Comparison of ENCODE assay signal across 24 mouse cellular contexts in genomic region chr2:132948174-132948573, GRCm38 (mm10). TPM values are rescaled to one million over a fixed set of nuclear protein-coding genes. Genes with fewer than 3 reads are reported as not detected.
DNase-seq lines count a peak whose midpoint lies in the region; ATAC-seq and TF ChIP-seq lines count a peak whose summit lies in the region.
"Had no signal": no experiment of that assay in that cellular context is flagged by ENCODE, and none has a peak within 500 bp of the region (broad histone marks: within the 10 kb centered on the region; RNA-seq: fewer than 3 reads in every experiment).

No protein-coding gene starts in this region.

- DNase-seq in 416B (ENCODE audit: low read depth) (peak; percentile 13), CH12.LX (ENCODE audit: extremely low read depth) (peak; percentile 21)
- no peak for DNase-seq in heart, adult 18-20 months
- DNase-seq in urinary bladder, adult 2 months (ENCODE audit: low spot score): no peak
- DNase-seq in adrenal gland, adult 8-10 months: no peak
- no peak for DNase-seq in kidney, postnatal 25 days
- DNase-seq: adrenal gland, adult 2 months; adrenal gland, postnatal 14 days; adrenal gland, postnatal 36 days; B cell, adult 2 months; cerebellum, adult 11-12 months; cerebellum, adult 2 months; cerebellum, adult 9-10 months; cerebellum, postnatal 10 days; cerebellum, postnatal 25 days; forebrain, postnatal 0 days had no signal

- in situ Hi-C loops in CH12.LX (cut with MboI; ENCODE audit: low pct_ligation_motif_present, low pct_unique_long_range_greater_than_20kb, low sequenced_read_pairs): no loop called here

- H3K27me3 ChIP-seq in CH12.LX (replicated peaks): peaks cover 11% of the 10 kb centered on the region
- no peaks in the 10 kb centered on the region; the same call in 1 of the 2 replicates for H3K27me3 ChIP-seq in intestine, embryonic 16.5 days (replicated peaks; ENCODE audit: control insufficient read depth, insufficient read depth, low read length)
- peaks cover 22% of the 10 kb centered on the region for H3K27me3 ChIP-seq in stomach, embryonic 16.5 days (ENCODE audit: control insufficient read depth, insufficient read depth, low read length)

- WGBS in intestine, embryonic 16.5 days: 60% methylated on average over 7 of the region's 7 CpGs
- 63% methylated on average over 7 of the region's 7 CpGs for WGBS in stomach, embryonic 16.5 days

- dilution Hi-C loops in CH12.LX (cut with MboI; ENCODE audit: extremely low pct_ligation_motif_present, extremely low pct_unique_long_range_greater_than_20kb, low sequenced_read_pairs): no loop called here

- no peaks in the 10 kb centered on the region for H3K79me2 ChIP-seq in CH12.LX (replicated peaks; ENCODE audit: control insufficient read depth, extremely low read depth, insufficient read depth, poor library complexity, severe bottlenecking)

- no peak for TF ChIP-seq POLR2A in CH12.LX (IDR thresholded peaks at IDR 0.05; ENCODE audit: low read depth, low read length)

- no peak for TF ChIP-seq CTCF in CH12.LX (conservative IDR thresholded peaks at IDR 0.05 in 1 of 2, IDR thresholded peaks at IDR 0.05 in 1 of 2; ENCODE audit: low read depth in 2 of 2, low read length in 2 of 2)

- no peak for TF ChIP-seq EP300 in CH12.LX (IDR thresholded peaks at IDR 0.05; ENCODE audit: low read length)

- no peak overlapping the region for H3K4me3 ChIP-seq in CH12.LX (replicated peaks in 1 of 3; ENCODE audit: low read depth in 2 of 3, low read length in 2 of 3, poor library complexity in 1 of 3)
- no peak overlapping the region for H3K4me3 ChIP-seq in intestine, embryonic 16.5 days (ENCODE audit: low read length)
- no peak overlapping the region for H3K4me3 ChIP-seq in stomach, embryonic 16.5 days (replicated peaks; ENCODE audit: low read length)
- H3K4me3 ChIP-seq: embryonic facial prominence, embryonic 10.5 days; embryonic facial prominence, embryonic 12.5 days; forebrain, embryonic 13.5 days; forebrain, embryonic 15.5 days had no signal

- no peak for TF ChIP-seq RAD21 in CH12.LX (IDR thresholded peaks at IDR 0.05; ENCODE audit: low read depth, low read length)

- no peaks in the 10 kb centered on the region for H3K9me3 ChIP-seq in CH12.LX (replicated peaks; ENCODE audit: low read length)
- no peaks in the 10 kb centered on the region for H3K9me3 ChIP-seq in intestine, embryonic 16.5 days (ENCODE audit: control insufficient read depth, low read length)
- no peaks in the 10 kb centered on the region for H3K9me3 ChIP-seq in stomach, embryonic 16.5 days (replicated peaks; ENCODE audit: control insufficient read depth, low read length)
- H3K9me3 ChIP-seq: embryonic facial prominence, embryonic 10.5 days; embryonic facial prominence, embryonic 12.5 days; forebrain, embryonic 13.5 days; forebrain, embryonic 15.5 days had no signal

- H3K4me2 ChIP-seq in CH12.LX (ENCODE audit: insufficient read depth, low read depth, poor library complexity, severe bottlenecking): no peak overlapping the region
- H3K4me2 ChIP-seq in intestine, embryonic 16.5 days (ENCODE audit: low read depth, low read length): no peak overlapping the region
- no peak overlapping the region for H3K4me2 ChIP-seq in stomach, embryonic 16.5 days (ENCODE audit: low read depth, low read length)
- H3K4me2 ChIP-seq: embryonic facial prominence, embryonic 12.5 days; forebrain, embryonic 13.5 days; forebrain, embryonic 15.5 days had no signal

- peak; percentile 24 for ATAC-seq in intestine, embryonic 16.5 days
- ATAC-seq in stomach, embryonic 16.5 days (ENCODE audit: insufficient read depth, low FRiP score): peak; percentile 59; the same call in 1 of the 2 replicates
- ATAC-seq: CD4-positive, CD25-positive, alpha-beta regulatory T cell, adult 4 months; forebrain, embryonic 13.5 days; forebrain, embryonic 15.5 days; forebrain, postnatal 0 days had no signal

- peaks cover 0 to 20% of the 10 kb centered on the region in 2 experiments; a peak in 2 of 4 replicates for H3K4me1 ChIP-seq in CH12.LX (ENCODE audit: control insufficient read depth in 1 of 2, insufficient read depth in 2 of 2)
- H3K4me1 ChIP-seq in intestine, embryonic 16.5 days (ENCODE audit: control insufficient read depth, insufficient read depth, low read length): 0 out of 2 replicates have a peak, but pooled peaks cover 4% of the 10 kb centered on the region
- no peaks in the 10 kb centered on the region for H3K4me1 ChIP-seq in stomach, embryonic 16.5 days (ENCODE audit: control insufficient read depth, insufficient read depth, low read length)

- H3K27ac ChIP-seq in CH12.LX (ENCODE audit: insufficient read depth, low read depth): no peak overlapping the region
- no peak overlapping the region for H3K27ac ChIP-seq in intestine, embryonic 16.5 days (ENCODE audit: low read length)
- no peak overlapping the region; the same call in 1 of the 2 replicates for H3K27ac ChIP-seq in stomach, embryonic 16.5 days (ENCODE audit: low read length)
- H3K27ac ChIP-seq: embryonic facial prominence, embryonic 10.5 days; embryonic facial prominence, embryonic 12.5 days; forebrain, embryonic 13.5 days; forebrain, embryonic 15.5 days had no signal

- no peaks in the 10 kb centered on the region for H3K36me3 ChIP-seq in CH12.LX (replicated peaks in 1 of 2; ENCODE audit: control insufficient read depth in 1 of 2, insufficient read depth in 1 of 2, low read length in 1 of 2)
- no peaks in the 10 kb centered on the region for H3K36me3 ChIP-seq in intestine, embryonic 16.5 days (ENCODE audit: control insufficient read depth, insufficient read depth, low read length)
- H3K36me3 ChIP-seq in stomach, embryonic 16.5 days (ENCODE audit: control insufficient read depth, insufficient read depth, low read length): no peaks in the 10 kb centered on the region
- H3K36me3 ChIP-seq: embryonic facial prominence, embryonic 10.5 days; embryonic facial prominence, embryonic 12.5 days; forebrain, embryonic 15.5 days had no signal

- no peak overlapping the region for H3K9ac ChIP-seq in CH12.LX (ENCODE audit: insufficient read depth, low read depth)
- no peak overlapping the region for H3K9ac ChIP-seq in intestine, embryonic 16.5 days (ENCODE audit: low read depth, low read length)
- no peak overlapping the region for H3K9ac ChIP-seq in stomach, embryonic 16.5 days (ENCODE audit: low read length)
- H3K9ac ChIP-seq: embryonic facial prominence, embryonic 12.5 days; forebrain, embryonic 13.5 days; forebrain, embryonic 15.5 days; forebrain, postnatal 0 days had no signal

TF ChIP-seq in CH12.LX, 34 proteins besides CTCF, POLR2A, EP300 and RAD21:
- TF ChIP-seq JUN (IDR thresholded peaks at IDR 0.05; ENCODE audit: insufficient read depth, low read depth, low read length): peak; percentile 35; the same call in 1 of the 2 replicates
- TF ChIP-seq MXI1 (IDR thresholded peaks at IDR 0.05; ENCODE audit: low read depth, low read length): no peak
- TF ChIP-seq IRF4 (IDR thresholded peaks at IDR 0.05; ENCODE audit: low read depth, low read length): 0 out of 2 replicates have a peak, but pooled peaks have one; percentile 7

RNA-seq across cellular contexts. Expression of gene Fermt1, which starts 2.5 kb away (rescaled TPM):
- total RNA-seq in CH12.LX (2012; rRNA removed) (not detected in 2 replicates), CH12.LX (2014; rRNA removed) (not detected in 2 replicates)
- polyA plus RNA-seq in CH12.LX (2012; ENCODE audit: insufficient read length, low read depth): not detected in 2 replicates
- 52.0 and 53.2 TPM in 2 replicates for polyA plus RNA-seq in intestine, embryonic 16.5 days (2015; fragmentation: Nextera tagmentation; extraction: Ambion mirVana)
- 45.0 and 50.9 TPM in 2 replicates for polyA plus RNA-seq in stomach, embryonic 16.5 days (2015; fragmentation: Nextera tagmentation; extraction: Ambion mirVana)
- total RNA-seq in heart, adult 18-20 months (2021): not detected
- polyA plus RNA-seq in urinary bladder, adult 2 months (2012; rRNA removed): 8.3 and 9.1 TPM in 2 replicates
- not detected for total RNA-seq in adrenal gland, adult 8-10 months (2022)
- total RNA-seq: adrenal gland, adult 2 months; adrenal gland, postnatal 14 days; adrenal gland, postnatal 36 days; forebrain, postnatal 0 days; MEL had no signal
- polyA plus RNA-seq: adrenal gland, adult 2 months; cerebellum, adult 2 months; forebrain, embryonic 13.5 days; forebrain, embryonic 15.5 days; forebrain, postnatal 0 days had no signal

Comparison
In these comparisons a context has a peak if more than half of its experiments do, and no peak if none do; other contexts are left out.
1. DNase-seq: peak in 416B (single experiment) and CH12.LX (single experiment); none in heart, adult 18-20 months (0 of 2), urinary bladder, adult 2 months (single experiment), adrenal gland, adult 8-10 months (single experiment) and kidney, postnatal 25 days (0 of 2).